Comparison of ENCODE assay signal across 14 mouse cellular contexts in genomic region chr2:33204980-33205379, GRCm38 (mm10). TPM values are rescaled to one million over a fixed set of nuclear protein-coding genes. Genes with fewer than 3 reads are reported as not detected.
DNase-seq lines count a peak whose midpoint lies in the region; ATAC-seq lines count a peak whose summit lies in the region.
"Had no signal": no experiment of that assay in that cellular context is flagged by ENCODE, and none has a peak within 500 bp of the region (broad histone marks: within the 10 kb centered on the region; RNA-seq: fewer than 3 reads in every experiment).

No protein-coding gene starts in this region.

- H3K27ac ChIP-seq in limb, embryonic 15.5 days = 0 out of 2 replicates have a peak overlapping the region, but pooled peaks have one; percentile 27
- no peak overlapping the region for H3K27ac ChIP-seq in kidney, embryonic 16.5 days (ENCODE audit: low read length)
- H3K27ac ChIP-seq: liver, embryonic 14.5 days had no signal

- H3K9ac ChIP-seq in limb, embryonic 15.5 days = no peak overlapping the region
- no peak overlapping the region for H3K9ac ChIP-seq in kidney, embryonic 16.5 days (replicated peaks; ENCODE audit: low read length)
- H3K9ac ChIP-seq: liver, embryonic 14.5 days had no signal

- H3K9me3 ChIP-seq in limb, embryonic 15.5 days = no peaks in the 10 kb centered on the region
- H3K9me3 ChIP-seq in kidney, embryonic 16.5 days (ENCODE audit: low read length) = no peaks in the 10 kb centered on the region
- H3K9me3 ChIP-seq: midbrain, embryonic 10.5 days had no signal

- no peak overlapping the region for H3K4me3 ChIP-seq in limb, embryonic 15.5 days
- no peak overlapping the region for H3K4me3 ChIP-seq in kidney, embryonic 16.5 days (ENCODE audit: low read length)
- H3K4me3 ChIP-seq: erythroblast, embryonic 14.5 days; midbrain, embryonic 10.5 days had no signal

- H3K4me1 ChIP-seq in limb, embryonic 15.5 days = peaks cover 41% of the 10 kb centered on the region
- H3K4me1 ChIP-seq in kidney, embryonic 16.5 days (ENCODE audit: insufficient read depth, low read length) = peaks cover 38% of the 10 kb centered on the region

- WGBS in limb, embryonic 15.5 days = 69% methylated on average over 5 of the region's 5 CpGs
- WGBS in kidney, embryonic 16.5 days = 73% methylated on average over 5 of the region's 5 CpGs

- no peak for ATAC-seq in limb, embryonic 15.5 days (ENCODE audit: insufficient number of reproducible peaks, low FRiP score, low TSS enrichment, low read depth)
- ATAC-seq in kidney, embryonic 16.5 days (ENCODE audit: low FRiP score, low TSS enrichment) = no peak
- ATAC-seq: CD4-positive, CD25-positive, alpha-beta regulatory T cell, adult 4 months; hindbrain, postnatal 0 days had no signal

- no peaks in the 10 kb centered on the region for H3K36me3 ChIP-seq in limb, embryonic 15.5 days
- H3K36me3 ChIP-seq in kidney, embryonic 16.5 days (ENCODE audit: insufficient read depth, low read length) = no peaks in the 10 kb centered on the region
- H3K36me3 ChIP-seq: midbrain, embryonic 10.5 days had no signal

- no peaks in the 10 kb centered on the region for H3K27me3 ChIP-seq in limb, embryonic 15.5 days
- H3K27me3 ChIP-seq in kidney, embryonic 16.5 days (ENCODE audit: insufficient read depth, low read length) = no peaks in the 10 kb centered on the region

- H3K4me2 ChIP-seq in limb, embryonic 15.5 days = no peak overlapping the region
- H3K4me2 ChIP-seq in kidney, embryonic 16.5 days (replicated peaks; ENCODE audit: low read depth, low read length) = no peak overlapping the region

- DNase-seq in heart, adult 11 months = peak; percentile 96
- no peak for DNase-seq in heart, postnatal 4 days
- peak; percentile 75 for DNase-seq in 3134 (ENCODE audit: extremely low read depth, insufficient read length, low spot score)
- peak; percentile 53 for DNase-seq in adrenal gland, adult 8-10 months
- DNase-seq in kidney, postnatal 4 days = no peak
- DNase-seq in right cerebral cortex, adult 2 months (ENCODE audit: low spot score in 2 of 2) = no peak
- DNase-seq: kidney, postnatal 14 days had no signal

RNA-seq across cellular contexts. Expression of gene Angptl2, which starts 10.9 kb away (rescaled TPM):
- total RNA-seq in heart, postnatal 4 days (2021) = 100 to 1,000 TPM; 108 to 126 TPM
- 10 to 100 TPM; 29.3 to 53.9 (median 37.0) TPM for total RNA-seq in adrenal gland, adult 8-10 months (2022)
- 112 and 135 TPM in 2 replicates for polyA plus RNA-seq in limb, embryonic 15.5 days (2015; fragmentation: Nextera tagmentation; extraction: Ambion mirVana)
- 46.2 and 46.5 TPM in 2 replicates for polyA plus RNA-seq in kidney, embryonic 16.5 days (2015; fragmentation: Nextera tagmentation; extraction: Ambion mirVana)
- polyA plus RNA-seq: erythroblast, embryonic 14.5 days had no signal

Comparison
In these comparisons a context has a peak if more than half of its experiments do, and no peak if none do; other contexts are left out.
1. DNase-seq: peak in heart, adult 11 months (single experiment), 3134 (single experiment) and adrenal gland, adult 8-10 months (single experiment); none in heart, postnatal 4 days (single experiment), kidney, postnatal 4 days (0 of 2) and right cerebral cortex, adult 2 months (0 of 2).